Mouse (Mus musculus) hindbrain, embryonic 14.5 days (tissue): ENCODE data around the gene Etnk2. TPM values are rescaled to one million over a fixed set of nuclear protein-coding genes. Genes with fewer than 3 reads are reported as not detected.

ENCODE experiments used
- ATAC-seq: fragments of 200-750 bp; cut with Nextera tagmentation; 2 replicates; pipeline ENCODE4 v1.8.0; 2017; ENCODE audit warnings: moderate number of reproducible peaks, mild to moderate bottlenecking, moderate TSS enrichment, moderate library complexity; ENCODE audit not compliant: low FRiP score
- DNase-seq: peaks from one replicate; pipeline ENCODE4 v3.0.0-alpha.2; 2015; ENCODE audit warnings: low spot score
- H3K27ac ChIP-seq: fragments of 300-500 bp; sonication (generic); 2 replicates; pipeline ENCODE4 v1.5.1; 2014; ENCODE audit warnings: mild to moderate bottlenecking, moderate library complexity
- H3K27me3 ChIP-seq: fragments of 300-500 bp; sonication (generic); 2 replicates; pipeline ENCODE4 v1.6.1; 2014; ENCODE audit warnings: mild to moderate bottlenecking, low read length, mixed read lengths; ENCODE audit not compliant: control insufficient read depth, insufficient read depth
- H3K36me3 ChIP-seq: fragments of 300-500 bp; sonication (generic); replicated peaks from 2 replicates; pipeline ENCODE4 v1.6.1; 2014; ENCODE audit not compliant: control insufficient read depth, insufficient read depth
- H3K4me1 ChIP-seq: fragments of 300-500 bp; sonication (generic); replicated peaks from 2 replicates; pipeline ENCODE4 v1.6.1; 2014; ENCODE audit warnings: antibody characterized with exemption, low read length, mixed read lengths; ENCODE audit not compliant: control insufficient read depth, insufficient read depth
- H3K4me2 ChIP-seq: fragments of 300-500 bp; sonication (generic); replicated peaks from 2 replicates; pipeline ENCODE4 v1.6.1; 2014; ENCODE audit warnings: mild to moderate bottlenecking, moderate library complexity
- H3K4me3 ChIP-seq: fragments of 300-500 bp; sonication (generic); replicated peaks from 2 replicates; pipeline ENCODE4 v1.5.1; 2014; ENCODE audit warnings: mild to moderate bottlenecking, low read length
- H3K9ac ChIP-seq: fragments of 300-500 bp; sonication (generic); 2 replicates; pipeline ENCODE4 v1.6.1; 2014
- H3K9me3 ChIP-seq: fragments of 300-500 bp; sonication (generic); 2 replicates; pipeline ENCODE4 v1.6.1; 2016; ENCODE audit warnings: low read length; ENCODE audit not compliant: control insufficient read depth
- WGBS: fragments of 180-500 bp; shearing (Covaris S2); extraction: QIAGEN DNeasy Blood & Tissue Kit; methylation state at CpG from one replicate; pipeline ENCODE4 v1.1.7; 2014; 5-methylcytosine and 5-hydroxymethylcytosine counted together
- polyA plus RNA-seq: library from polyadenylated mRNA; unstranded; fragments of >200 nt; fragmentation: Nextera tagmentation; extraction: Ambion mirVana; gene quantifications from 2 replicates; pipeline ENCODE4 v1.2.1, GENCODE M21; 2014

Etnk2 gene
- polyA plus RNA-seq, 1 experiment from 2014 or later: 20.3 TPM

GRCm38 (mm10) chr1:133406614-133407013 is 43.2 kb downstream of the Etnk2 start:
- Histone ChIP-seq H3K9me3 (no peaks in the 10 kb centered on the region), H3K9ac (no peak overlapping the region), H3K4me3 (no peak overlapping the region), H3K36me3 (no peaks in the 10 kb centered on the region), H3K27me3 (no peaks in the 10 kb centered on the region), H3K4me2 (no peak overlapping the region), H3K4me1 (peaks cover 10% of the 10 kb centered on the region), H3K27ac (no peak overlapping the region)
- 84% methylated on average over 7 of the region's 7 CpGs for WGBS
- no peak for ATAC-seq
- no peak for DNase-seq

DNA sequence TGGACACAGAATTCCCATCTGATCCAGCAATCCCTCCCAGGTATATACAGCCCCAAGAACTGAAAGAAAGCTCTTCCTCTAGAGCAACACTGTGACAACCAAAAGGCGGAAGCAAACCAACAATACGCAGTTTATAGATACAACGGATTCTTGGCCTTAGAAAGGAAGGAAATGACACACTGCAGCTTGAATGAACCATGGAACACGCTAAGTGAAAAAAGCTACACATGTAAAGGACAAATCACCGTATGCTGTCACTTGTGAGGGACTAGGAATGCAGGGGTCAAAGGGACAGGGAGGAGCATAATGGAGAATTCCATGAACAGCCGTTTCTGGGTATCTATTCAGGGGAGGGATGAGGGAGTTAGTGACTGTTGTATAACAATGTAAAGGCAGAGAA is 44.1 kb downstream of the Etnk2 start:
- no peak for ATAC-seq

DNA sequence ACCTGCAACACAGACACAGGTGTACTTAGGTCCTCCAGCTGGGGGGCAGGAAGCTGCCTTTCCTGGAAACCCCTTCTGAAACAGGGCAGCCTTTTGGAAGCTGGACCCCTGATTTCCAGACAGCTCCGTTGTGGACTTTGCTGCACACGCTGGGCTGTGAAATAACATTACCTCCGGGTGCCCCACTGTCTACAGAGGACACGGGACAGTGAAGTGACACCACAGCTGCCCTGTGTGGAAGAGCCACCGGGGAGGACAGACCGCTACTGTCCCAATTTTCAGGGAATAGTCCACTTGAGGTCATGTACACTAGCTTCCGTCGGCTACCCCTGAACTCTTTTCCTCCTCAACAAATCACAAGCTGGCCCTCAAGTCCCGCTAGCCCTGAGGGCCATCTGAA is 44.9 kb downstream of the Etnk2 start:
- DNase-seq (no peak), ATAC-seq (no peak)
- WGBS: 45% methylated on average over 9 of the region's 9 CpGs
- Histone ChIP-seq H3K4me1 (peaks cover 10% of the 10 kb centered on the region), H3K9ac (no peak overlapping the region), H3K27me3 (no peaks in the 10 kb centered on the region), H3K27ac (no peak overlapping the region), H3K9me3 (no peaks in the 10 kb centered on the region), H3K4me2 (no peak overlapping the region), H3K36me3 (no peaks in the 10 kb centered on the region), H3K4me3 (no peak overlapping the region)

More for the DNA sequence above, 44.1 kb downstream of the Etnk2 start:
- no peaks in the 10 kb centered on the region for H3K27me3 ChIP-seq
- no peak for DNase-seq
- 33% methylated on average over 6 of the region's 6 CpGs for WGBS
- no peak overlapping the region for H3K9ac ChIP-seq
- peaks cover 10% of the 10 kb centered on the region for H3K4me1 ChIP-seq
- H3K36me3 ChIP-seq: no peaks in the 10 kb centered on the region
- H3K4me3 ChIP-seq: no peak overlapping the region
- no peaks in the 10 kb centered on the region for H3K9me3 ChIP-seq
- H3K27ac ChIP-seq: no peak overlapping the region
- no peak overlapping the region for H3K4me2 ChIP-seq

DNA sequence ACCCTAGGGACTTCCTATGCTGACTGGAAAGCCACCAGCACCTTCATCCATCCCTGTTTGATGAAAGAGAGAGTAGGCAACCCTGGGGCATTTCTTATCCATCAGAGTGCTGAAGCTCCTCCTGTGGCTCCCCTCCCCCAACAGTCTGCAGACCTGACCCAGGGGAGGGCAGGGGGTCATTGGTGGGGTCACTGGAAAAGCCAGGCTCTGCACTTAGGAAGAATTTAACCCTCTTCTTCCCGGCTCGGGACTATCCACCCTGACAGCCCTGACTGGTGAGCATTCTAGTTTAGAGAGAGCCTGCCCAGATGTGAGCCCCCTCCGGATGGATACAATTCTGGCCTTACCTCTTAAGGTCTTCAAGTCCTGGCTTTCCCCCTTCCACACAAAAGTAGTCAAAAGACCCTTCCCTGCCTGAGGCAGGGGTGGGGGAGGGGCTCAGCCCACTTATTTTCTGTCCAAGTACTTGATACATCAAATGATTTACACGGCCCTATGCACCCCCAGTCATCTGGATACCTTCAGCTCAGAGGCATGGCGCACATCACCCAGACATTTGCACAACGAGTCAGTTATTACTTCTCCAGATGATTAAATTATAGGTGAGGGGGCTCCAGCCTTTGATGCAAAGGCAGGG is 45.6 kb downstream of the Etnk2 start:
- no peak overlapping the region for H3K4me3 ChIP-seq
- H3K27me3 ChIP-seq: no peaks in the 10 kb centered on the region
- peaks cover 10% of the 10 kb centered on the region for H3K4me1 ChIP-seq
- ATAC-seq (no peak), DNase-seq (no peak)
- H3K9ac ChIP-seq: no peak overlapping the region
- WGBS: 8% methylated on average over 6 of the region's 6 CpGs
- H3K27ac ChIP-seq: no peak overlapping the region
- H3K4me2 ChIP-seq: no peak overlapping the region
- H3K9me3 ChIP-seq: no peaks in the 10 kb centered on the region
- H3K36me3 ChIP-seq: no peaks in the 10 kb centered on the region

DNA sequence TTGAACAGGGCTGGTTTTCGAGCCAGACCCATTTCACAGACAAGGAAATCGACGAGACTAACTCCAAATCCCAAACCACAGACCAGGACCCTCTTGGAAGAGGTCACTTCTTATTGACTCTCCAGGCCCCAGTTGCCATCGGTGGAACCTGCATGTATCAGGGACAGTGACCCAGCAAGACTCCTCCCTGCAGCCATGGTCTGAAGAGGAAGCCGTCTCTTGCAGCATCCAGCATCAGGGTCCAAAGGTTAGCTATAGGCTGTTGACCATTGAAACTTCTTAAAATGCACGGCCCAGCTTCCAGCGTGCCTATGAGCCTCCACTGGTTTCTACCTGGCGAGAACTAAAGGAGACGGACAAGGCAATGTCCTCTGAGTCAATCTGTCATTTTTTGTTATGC is 46.4 kb downstream of the Etnk2 start:
- Histone ChIP-seq H3K9me3 (no peaks in the 10 kb centered on the region), H3K4me1 (peaks cover 10% of the 10 kb centered on the region), H3K4me2 (no peak overlapping the region), H3K27me3 (no peaks in the 10 kb centered on the region), H3K9ac (no peak overlapping the region), H3K4me3 (no peak overlapping the region), H3K27ac (no peak overlapping the region), H3K36me3 (no peaks in the 10 kb centered on the region)
- no peak for ATAC-seq
- no peak for DNase-seq
- 59% methylated on average over 9 of the region's 9 CpGs for WGBS

DNA sequence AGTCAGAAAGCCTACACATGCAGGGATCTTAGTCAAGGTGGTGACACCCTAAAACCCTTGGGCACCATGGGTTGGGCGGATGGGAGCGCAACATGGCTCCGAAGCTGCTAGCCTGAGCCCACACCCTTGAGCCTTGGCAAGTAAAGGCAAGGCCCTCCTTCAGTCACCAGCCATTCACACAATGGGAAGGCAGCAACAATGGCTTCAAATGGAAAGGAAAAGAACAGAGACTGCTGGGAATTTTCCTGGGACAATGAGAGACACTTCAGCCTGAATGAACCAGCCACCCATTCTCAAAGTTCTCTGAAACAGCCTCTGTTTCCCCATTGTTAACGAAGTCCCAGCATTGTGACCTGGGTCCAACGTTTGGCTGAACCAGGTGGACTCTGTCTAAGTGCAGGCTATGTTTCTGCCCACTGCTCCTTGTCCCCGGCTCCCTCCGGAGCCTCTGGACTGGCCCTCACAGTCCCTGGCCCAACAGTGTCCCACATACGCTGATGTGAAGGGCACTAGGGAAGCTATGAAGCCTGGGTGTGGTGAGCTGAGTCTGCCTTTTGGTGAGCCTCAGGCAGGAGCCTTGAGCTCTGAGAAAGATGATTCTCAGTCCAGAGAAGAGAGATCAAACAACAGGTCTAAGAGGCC is 48.3 kb downstream of the Etnk2 start:
- Histone ChIP-seq H3K4me1 (peaks cover 10% of the 10 kb centered on the region), H3K27ac (no peak overlapping the region), H3K27me3 (no peaks in the 10 kb centered on the region), H3K9me3 (no peaks in the 10 kb centered on the region), H3K4me3 (no peak overlapping the region), H3K9ac (no peak overlapping the region), H3K4me2 (no peak overlapping the region), H3K36me3 (no peaks in the 10 kb centered on the region)
- ATAC-seq: no peak
- DNase-seq: no peak
- 38% methylated on average over 8 of the region's 8 CpGs for WGBS

- WGBS: 74% methylated on average over 9 of the region's 9 CpGs
- ATAC-seq (no peak), DNase-seq (no peak)
- H3K9me3 ChIP-seq: no peaks in the 10 kb centered on the region
- H3K4me3 ChIP-seq: no peak overlapping the region
- H3K27me3 ChIP-seq: no peaks in the 10 kb centered on the region
- no peak overlapping the region for H3K27ac ChIP-seq
- peaks cover 16% of the 10 kb centered on the region for H3K4me1 ChIP-seq
- no peak overlapping the region for H3K9ac ChIP-seq
- no peaks in the 10 kb centered on the region for H3K36me3 ChIP-seq
- no peak overlapping the region for H3K4me2 ChIP-seq
These were observed 49.6 kb downstream of the Etnk2 start for GRCm38 (mm10) chr1:133412941-133413340.

GRCm38 (mm10) chr1:133415086-133415485 is 51.7 kb downstream of the Etnk2 start:
- H3K9me3 ChIP-seq: no peaks in the 10 kb centered on the region
- H3K27me3 ChIP-seq: no peaks in the 10 kb centered on the region
- no peak overlapping the region for H3K4me3 ChIP-seq
- no peak for DNase-seq
- ATAC-seq: no peak
- H3K36me3 ChIP-seq: no peaks in the 10 kb centered on the region
- H3K27ac ChIP-seq: no peak overlapping the region
- no peak overlapping the region for H3K4me2 ChIP-seq
- peaks cover 20% of the 10 kb centered on the region for H3K4me1 ChIP-seq
- WGBS: 49% methylated on average over 7 of the region's 7 CpGs
- H3K9ac ChIP-seq: no peak overlapping the region

GRCm38 (mm10) chr1:133415505-133415904 is 52.1 kb downstream of the Etnk2 start:
- H3K9me3 ChIP-seq: no peaks in the 10 kb centered on the region
- no peaks in the 10 kb centered on the region for H3K36me3 ChIP-seq
- H3K27ac ChIP-seq: no peak overlapping the region
- H3K4me2 ChIP-seq: no peak overlapping the region
- H3K9ac ChIP-seq: no peak overlapping the region
- H3K27me3 ChIP-seq: no peaks in the 10 kb centered on the region
- no peak for DNase-seq
- H3K4me3 ChIP-seq: no peak overlapping the region
- 71% methylated on average over 6 of the region's 6 CpGs for WGBS
- H3K4me1 ChIP-seq: peaks cover 20% of the 10 kb centered on the region
- no peak for ATAC-seq
